Mouse (Mus musculus): ENCODE data around the gene Cnn2.

GRCm38 (mm10) chr10:80022806-80023205 is 34.4 kb downstream of the Cnn2 start:
- TF ChIP-seq CTCF (IDR thresholded peaks at IDR 0.05; ENCODE audit: insufficient read depth, low read length) (no peak), POLR2A (IDR thresholded peaks at IDR 0.05; ENCODE audit: borderline replicate concordance, extremely low read depth, low read depth, low read length) (no peak)
